Mouse (Mus musculus) heart, embryonic 14.5 days (tissue): Measurements from ENCODE around the gene 9430097D07Rik. TPM values are rescaled to one million over a fixed set of nuclear protein-coding genes. Genes with fewer than 3 reads are reported as not detected.

Experiments used
- ATAC-seq: fragments of 200-750 bp; cut with Nextera tagmentation; 2 replicates; pipeline ENCODE4 v1.8.0; 2017; ENCODE audit warnings: low read depth, moderate TSS enrichment; ENCODE audit not compliant: insufficient number of reproducible peaks, insufficient read depth, low FRiP score
- H3K27ac ChIP-seq, 2 experiments: fragments of 200-500 bp in 1 of 2; fragments of 300-500 bp in 1 of 2; sonication (generic) in 1 of 2; replicated peaks in 1 of 2; 2 replicates each; pipeline ENCODE4 v1.5.1; 2012 to 2014; ENCODE audit warnings: low read depth in 2 of 2, low read length in 2 of 2, control low read depth in 1 of 2, mild to moderate bottlenecking in 1 of 2, mixed read lengths in 1 of 2; ENCODE audit not compliant: control insufficient read depth in 1 of 2, insufficient read depth in 1 of 2
- H3K27me3 ChIP-seq: fragments of 300-500 bp; sonication (generic); 2 replicates; pipeline ENCODE4 v1.6.1; 2014; ENCODE audit warnings: mild to moderate bottlenecking, low read length, control low read depth; ENCODE audit not compliant: control insufficient read depth, insufficient read depth
- H3K36me3 ChIP-seq: fragments of 300-500 bp; sonication (generic); 2 replicates; pipeline ENCODE4 v1.6.1; 2014; ENCODE audit warnings: mild to moderate bottlenecking, control low read depth, low read length, mixed read lengths; ENCODE audit not compliant: control insufficient read depth, insufficient read depth
- H3K4me1 ChIP-seq, 2 experiments: fragments of 200-500 bp in 1 of 2; fragments of 300-500 bp in 1 of 2; sonication (generic) in 1 of 2; 2 replicates each; pipeline ENCODE4 v1.6.1; 2012 to 2014; ENCODE audit warnings: low read length in 2 of 2, control low read depth in 1 of 2, mixed read lengths in 1 of 2; ENCODE audit not compliant: control insufficient read depth in 2 of 2, insufficient read depth in 2 of 2
- H3K4me2 ChIP-seq: fragments of 300-500 bp; sonication (generic); 2 replicates; pipeline ENCODE4 v1.6.1; 2014; ENCODE audit warnings: mild to moderate bottlenecking, low read length
- H3K4me3 ChIP-seq, 2 experiments: fragments of 200-500 bp in 1 of 2; fragments of 300-500 bp in 1 of 2; sonication (generic) in 1 of 2; 2 replicates each; pipeline ENCODE4 v1.5.1; 2012 to 2014; ENCODE audit warnings: low read length in 2 of 2, mild to moderate bottlenecking in 2 of 2, control low read depth in 1 of 2, low read depth in 1 of 2, moderate library complexity in 1 of 2; ENCODE audit not compliant: control insufficient read depth in 1 of 2, insufficient read depth in 1 of 2
- H3K9ac ChIP-seq: fragments of 300-500 bp; sonication (generic); 2 replicates; pipeline ENCODE4 v1.6.1; 2014; ENCODE audit warnings: mild to moderate bottlenecking, low read length
- H3K9me3 ChIP-seq: fragments of 300-500 bp; sonication (generic); 2 replicates; pipeline ENCODE4 v1.6.1; 2016; ENCODE audit warnings: low read length, control low read depth; ENCODE audit not compliant: control insufficient read depth
- WGBS: fragments of 180-500 bp; shearing (Covaris S2); extraction: QIAGEN DNeasy Blood & Tissue Kit; methylation state at CpG from one replicate; pipeline ENCODE4 v1.1.7; 2014; 5-methylcytosine and 5-hydroxymethylcytosine counted together
- polyA plus RNA-seq: library from polyadenylated mRNA; unstranded; fragments of >200 nt; fragmentation: Nextera tagmentation; extraction: Ambion mirVana; gene quantifications from 2 replicates; pipeline ENCODE4 v1.2.1, GENCODE M21; 2014

Gene 9430097D07Rik
- polyA plus RNA-seq, 1 experiment from 2014 or later: not detected

DNA sequence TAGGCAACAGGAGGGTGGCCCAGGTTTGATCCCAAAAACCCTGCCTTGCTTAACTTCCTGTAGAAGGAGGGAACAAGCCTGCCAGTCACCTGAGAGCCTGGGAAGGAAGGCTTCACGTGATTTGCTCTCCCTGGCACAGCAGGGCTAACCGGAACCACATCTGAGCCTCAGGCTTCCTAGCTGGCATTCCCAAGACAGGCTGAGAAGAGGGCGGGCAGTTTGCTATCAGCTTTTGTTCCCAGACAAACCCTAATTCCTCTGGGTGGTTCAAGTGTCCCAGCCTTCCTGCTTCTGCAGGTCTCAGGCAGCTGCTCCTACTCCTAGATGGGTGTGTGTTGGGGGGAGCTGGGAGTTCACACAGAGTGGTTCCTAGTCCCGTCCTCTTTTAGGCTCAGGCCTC, 20.0 kb downstream of the 9430097D07Rik start:
- peaks cover 9 to 11% of the 10 kb centered on the region in 2 experiments; a peak in 3 of 4 replicates for H3K4me1 ChIP-seq
- no peak overlapping the region for H3K4me2 ChIP-seq
- H3K9me3 ChIP-seq: no peaks in the 10 kb centered on the region
- no peak for ATAC-seq
- peaks cover 11% of the 10 kb centered on the region for H3K36me3 ChIP-seq
- WGBS: 41% methylated on average over 4 of the region's 4 CpGs
- no peak overlapping the region for H3K4me3 ChIP-seq
- H3K9ac ChIP-seq: no peak overlapping the region
- H3K27me3 ChIP-seq: no peaks in the 10 kb centered on the region
- no peak overlapping the region; a peak in 1 of 4 replicates for H3K27ac ChIP-seq

- Histone ChIP-seq H3K9ac (no peak overlapping the region), H3K27ac (no peak overlapping the region), H3K4me3 (no peak overlapping the region), H3K4me1 (peaks cover 14 to 25% of the 10 kb centered on the region in 2 experiments), H3K27me3 (no peaks in the 10 kb centered on the region), H3K4me2 (no peak overlapping the region), H3K36me3 (no peaks in the 10 kb centered on the region), H3K9me3 (no peaks in the 10 kb centered on the region)
- no peak for ATAC-seq
- 61% methylated on average over 7 of the region's 7 CpGs for WGBS
These were observed 21.8 kb downstream of the 9430097D07Rik start for GRCm38 (mm10) chr2:32553592-32554148.

GRCm38 (mm10) chr2:32551236-32551635, 24.2 kb downstream of the 9430097D07Rik start:
- Histone ChIP-seq H3K4me3 (no peak overlapping the region), H3K27me3 (no peaks in the 10 kb centered on the region), H3K36me3 (no peaks in the 10 kb centered on the region), H3K9me3 (no peaks in the 10 kb centered on the region), H3K27ac (no peak overlapping the region), H3K9ac (no peak overlapping the region), H3K4me1 (peaks cover 22 to 39% of the 10 kb centered on the region in 2 experiments), H3K4me2 (no peak overlapping the region)
- no peak for ATAC-seq
- WGBS: 83% methylated on average over 5 of the region's 5 CpGs

DNA sequence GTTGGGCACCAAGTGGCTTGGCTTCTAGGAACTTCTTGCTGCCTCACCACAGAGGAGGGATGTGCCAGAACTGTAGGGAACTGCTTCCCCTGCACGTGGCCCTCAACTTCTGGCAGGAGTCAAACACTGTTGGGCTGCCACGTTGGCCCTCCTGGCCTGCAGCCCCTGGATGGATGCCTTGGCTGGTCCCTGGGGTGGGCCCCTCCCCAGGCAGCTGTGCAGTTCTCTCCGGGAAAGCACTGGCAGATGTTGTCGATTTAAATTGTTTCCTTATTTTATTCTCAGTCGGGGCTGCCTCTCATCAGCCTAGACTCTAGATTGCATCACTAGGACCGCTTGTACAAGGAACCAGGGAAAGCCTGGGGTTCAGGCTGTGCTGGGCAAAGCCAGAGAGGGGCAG, 25.7 kb downstream of the 9430097D07Rik start:
- WGBS: 59% methylated on average over 6 of the region's 6 CpGs
- Histone ChIP-seq H3K4me2 (no peak overlapping the region), H3K9ac (no peak overlapping the region), H3K4me1 (peaks cover 16 to 28% of the 10 kb centered on the region in 2 experiments), H3K4me3 (no peak overlapping the region), H3K27ac (no peak overlapping the region; a peak in 1 of 4 replicates), H3K9me3 (no peaks in the 10 kb centered on the region), H3K36me3 (no peaks in the 10 kb centered on the region), H3K27me3 (no peaks in the 10 kb centered on the region)
- ATAC-seq: no peak

DNA sequence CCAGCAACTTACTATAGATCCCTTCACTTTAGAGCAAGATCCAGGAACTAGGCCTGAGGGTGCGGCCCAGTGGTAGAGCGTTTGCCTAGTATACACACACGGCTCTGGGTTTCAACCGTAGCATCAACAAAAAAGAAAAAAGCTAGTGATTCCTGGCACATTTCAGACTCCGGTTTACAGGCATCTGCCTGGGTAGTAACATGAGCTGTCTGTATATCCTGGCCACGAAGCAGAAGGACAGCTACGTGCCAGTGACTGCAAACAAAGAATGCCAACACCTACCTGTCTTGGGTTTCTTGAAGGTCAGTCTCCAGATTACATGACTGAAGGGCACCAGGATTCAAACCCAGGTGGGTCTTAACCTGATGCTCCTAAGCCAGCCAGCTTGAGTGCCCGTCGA, 26.3 kb downstream of the 9430097D07Rik start:
- no peaks in the 10 kb centered on the region for H3K36me3 ChIP-seq
- no peak overlapping the region for H3K9ac ChIP-seq
- no peaks in the 10 kb centered on the region for H3K27me3 ChIP-seq
- 86% methylated on average over 9 of the region's 9 CpGs for WGBS
- no peak overlapping the region for H3K4me2 ChIP-seq
- H3K4me3 ChIP-seq: no peak overlapping the region
- no peaks in the 10 kb centered on the region for H3K9me3 ChIP-seq
- no peak overlapping the region; a peak in 1 of 4 replicates for H3K27ac ChIP-seq
- ATAC-seq: no peak
- H3K4me1 ChIP-seq: peaks cover 16 to 28% of the 10 kb centered on the region in 2 experiments

DNA sequence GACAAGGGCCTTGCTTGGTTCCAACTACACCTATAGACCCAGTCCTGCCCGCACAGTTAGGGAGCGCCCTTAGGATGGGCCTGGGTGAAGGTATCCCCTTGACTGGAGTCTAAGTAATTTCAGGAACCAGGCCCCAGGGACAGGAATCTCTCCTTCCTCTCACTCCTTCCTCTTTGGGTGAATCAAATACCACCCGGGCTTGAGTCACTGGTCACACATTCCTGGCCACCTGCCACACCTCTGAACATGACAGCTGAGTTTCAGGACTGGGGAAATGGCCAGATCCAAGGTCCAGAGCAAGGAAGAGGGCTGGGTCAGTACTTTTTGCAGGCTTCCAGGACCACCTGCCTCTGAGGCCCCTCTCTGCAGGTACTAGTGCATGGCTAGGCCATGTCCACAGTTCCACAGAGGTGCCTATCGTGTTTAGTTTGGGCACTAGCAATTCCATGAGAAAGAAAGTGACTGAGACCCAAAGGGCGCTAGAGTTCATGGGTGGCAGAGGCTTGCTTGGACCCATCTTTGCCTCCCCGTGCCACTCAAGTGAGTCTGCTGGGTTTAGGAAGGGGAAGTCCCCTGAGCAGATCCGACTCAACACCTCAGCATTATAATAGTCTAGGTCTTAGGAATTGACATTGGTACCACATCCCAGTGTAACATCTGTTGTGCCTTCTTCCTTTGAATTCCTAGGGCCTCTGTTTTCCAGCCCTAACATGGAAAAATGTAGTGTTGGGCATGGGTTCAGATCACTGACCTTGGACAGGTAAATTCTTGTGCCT, 27.3 kb downstream of the 9430097D07Rik start:
- Histone ChIP-seq H3K4me1 (peaks cover 16 to 32% of the 10 kb centered on the region in 2 experiments), H3K4me2 (no peak overlapping the region), H3K4me3 (no peak overlapping the region), H3K9me3 (no peaks in the 10 kb centered on the region), H3K27me3 (no peaks in the 10 kb centered on the region), H3K36me3 (no peaks in the 10 kb centered on the region), H3K27ac (0 out of 4 replicates have a peak overlapping the region, but pooled peaks of 1 of the 2 experiments have one; percentile 24), H3K9ac (no peak overlapping the region)
- WGBS: 79% methylated on average over 7 of the region's 7 CpGs
- ATAC-seq: no peak

- no peak overlapping the region for H3K4me3 ChIP-seq
- no peak overlapping the region for H3K4me2 ChIP-seq
- no peak for ATAC-seq
- no peaks in the 10 kb centered on the region for H3K9me3 ChIP-seq
- WGBS: 80% methylated on average over 5 of the region's 5 CpGs
- no peak overlapping the region for H3K27ac ChIP-seq
- H3K27me3 ChIP-seq: no peaks in the 10 kb centered on the region
- no peaks in the 10 kb centered on the region for H3K36me3 ChIP-seq
- no peak overlapping the region for H3K9ac ChIP-seq
- peaks cover 19 to 36% of the 10 kb centered on the region in 2 experiments for H3K4me1 ChIP-seq
These were observed 28.1 kb downstream of the 9430097D07Rik start for GRCm38 (mm10) chr2:32547380-32547779.
